ENCODE assay signal across 8 mouse cellular contexts in genomic region chr2:31140772-31141073, GRCm38 (mm10). TPM values are rescaled to one million over a fixed set of nuclear protein-coding genes. Genes with fewer than 3 reads are reported as not detected.
A peak's percentile ranks its signal among the peaks of the same experiment; 100 is the strongest.
DNase-seq lines count a peak whose midpoint lies in the region; ATAC-seq and TF ChIP-seq lines count a peak whose summit lies in the region.

No protein-coding gene starts in this region.

- in situ Hi-C loops in CH12.LX (cut with MboI; ENCODE audit: low pct_ligation_motif_present, low pct_unique_long_range_greater_than_20kb, low sequenced_read_pairs): loop anchor here (10.0 kb wide), 1 partner anchor 116 kb away; no protein-coding TSS in a partner anchor

- intact Hi-C loops in heart, adult 2 months (cut with DNase I): loop anchor here (2.0 to 5.0 kb wide), 2 partner anchors 33 to 52 kb away; no protein-coding TSS in a partner anchor
- intact Hi-C loops in heart, postnatal 25 days (cut with DNase I): no loop called here

- peak overlapping the region; percentile 78; the same call in 1 of the 2 replicates for H3K4me2 ChIP-seq in CH12.LX (ENCODE audit: insufficient read depth, low read depth, poor library complexity, severe bottlenecking)
- H3K4me2 ChIP-seq in forebrain, embryonic 14.5 days (ENCODE audit: low read length): peak overlapping the region; percentile 92
- H3K4me2 ChIP-seq in liver, embryonic 15.5 days: peak overlapping the region; percentile 96

- no peak for TF ChIP-seq RAD21 in CH12.LX (IDR thresholded peaks at IDR 0.05; ENCODE audit: low read depth, low read length)

- H3K4me3 ChIP-seq in heart, adult 2 months: peak overlapping the region; percentile 98
- peak overlapping the region; percentile 74 to 97 (median 86) for H3K4me3 ChIP-seq in CH12.LX (replicated peaks in 1 of 3; ENCODE audit: low read depth in 2 of 3, low read length in 2 of 3, poor library complexity in 1 of 3)
- H3K4me3 ChIP-seq in forebrain, embryonic 14.5 days (ENCODE audit: low read depth, low read length): peak overlapping the region; percentile 88
- peak overlapping the region; percentile 73 for H3K4me3 ChIP-seq in liver, embryonic 15.5 days (replicated peaks)

- H3K9me3 ChIP-seq in CH12.LX (replicated peaks; ENCODE audit: low read length): no peaks in the 10 kb centered on the region
- no peaks in the 10 kb centered on the region for H3K9me3 ChIP-seq in forebrain, embryonic 14.5 days (replicated peaks; ENCODE audit: control insufficient read depth, low read length)
- H3K9me3 ChIP-seq in liver, embryonic 15.5 days (replicated peaks): no peaks in the 10 kb centered on the region

- H3K79me2 ChIP-seq in heart, adult 2 months (replicated peaks; ENCODE audit: control insufficient read depth, insufficient read depth, low read length): peaks cover 6% of the 10 kb centered on the region; the same call in 1 of the 2 replicates
- H3K79me2 ChIP-seq in CH12.LX (replicated peaks; ENCODE audit: control insufficient read depth, extremely low read depth, insufficient read depth, poor library complexity, severe bottlenecking): peaks cover 58% of the 10 kb centered on the region

- dilution Hi-C loops in CH12.LX (cut with MboI; ENCODE audit: extremely low pct_ligation_motif_present, extremely low pct_unique_long_range_greater_than_20kb, low sequenced_read_pairs): no loop called here

- peak overlapping the region; percentile 95 for H3K9ac ChIP-seq in heart, adult 2 months (ENCODE audit: low read depth, low read length)
- peak overlapping the region; percentile 91 for H3K9ac ChIP-seq in CH12.LX (ENCODE audit: insufficient read depth, low read depth)
- peak overlapping the region; percentile 85 for H3K9ac ChIP-seq in forebrain, embryonic 14.5 days (ENCODE audit: low read length)
- peak overlapping the region; percentile 73 for H3K9ac ChIP-seq in liver, embryonic 15.5 days

- H3K27me3 ChIP-seq in heart, adult 2 months (ENCODE audit: control insufficient read depth, insufficient read depth, low read length): no peaks in the 10 kb centered on the region
- no peaks in the 10 kb centered on the region for H3K27me3 ChIP-seq in CH12.LX (replicated peaks)
- H3K27me3 ChIP-seq in forebrain, embryonic 14.5 days (replicated peaks; ENCODE audit: control insufficient read depth, insufficient read depth, low read length): no peaks in the 10 kb centered on the region
- H3K27me3 ChIP-seq in liver, embryonic 15.5 days: peaks cover 28% of the 10 kb centered on the region

- no peak for TF ChIP-seq EP300 in heart, adult 2 months (IDR thresholded peaks at IDR 0.05; ENCODE audit: insufficient read depth, low read depth, low read length)
- no peak for TF ChIP-seq EP300 in CH12.LX (IDR thresholded peaks at IDR 0.05; ENCODE audit: low read length)

- no peaks in the 10 kb centered on the region for H3K36me3 ChIP-seq in heart, adult 2 months (ENCODE audit: control insufficient read depth, insufficient read depth, low read length)
- H3K36me3 ChIP-seq in CH12.LX (replicated peaks in 1 of 2; ENCODE audit: control insufficient read depth in 1 of 2, insufficient read depth in 1 of 2, low read length in 1 of 2): peaks cover 0 to 5% of the 10 kb centered on the region in 2 experiments
- no peaks in the 10 kb centered on the region for H3K36me3 ChIP-seq in forebrain, embryonic 14.5 days (ENCODE audit: control insufficient read depth, insufficient read depth, low read length)
- H3K36me3 ChIP-seq in liver, embryonic 15.5 days (replicated peaks): no peaks in the 10 kb centered on the region

- H3K27ac ChIP-seq in heart, adult 2 months: peak overlapping the region; percentile 89
- H3K27ac ChIP-seq in CH12.LX (ENCODE audit: insufficient read depth, low read depth): peak overlapping the region; percentile 65
- no peak overlapping the region for H3K27ac ChIP-seq in forebrain, embryonic 14.5 days (ENCODE audit: low read depth, low read length)
- no peak overlapping the region for H3K27ac ChIP-seq in liver, embryonic 15.5 days (replicated peaks)

- TF ChIP-seq CTCF in heart, adult 2 months (IDR thresholded peaks at IDR 0.05): no peak
- TF ChIP-seq CTCF in CH12.LX (conservative IDR thresholded peaks at IDR 0.05 in 1 of 2, IDR thresholded peaks at IDR 0.05 in 1 of 2; ENCODE audit: low read depth in 2 of 2, low read length in 2 of 2): no peak

- no peak for ATAC-seq in forebrain, embryonic 14.5 days
- no peak for ATAC-seq in liver, embryonic 15.5 days (ENCODE audit: insufficient read depth)
- no peak for ATAC-seq in granulocyte monocyte progenitor cell, adult 5-6 weeks (replicated peaks; ENCODE audit: poor library complexity, severe bottlenecking)

- DNase-seq in heart, adult 2 months: no peak
- DNase-seq in heart, postnatal 25 days (ENCODE audit: low spot score): no peak
- DNase-seq in CH12.LX (ENCODE audit: extremely low read depth): no peak
- DNase-seq in forebrain, embryonic 14.5 days (ENCODE audit: low spot score): no peak
- DNase-seq in adipocyte (ENCODE audit: low spot score): no peak
- no peak for DNase-seq in MN1 (ENCODE audit: low spot score)

- TF ChIP-seq POLR2A in heart, adult 2 months (IDR thresholded peaks at IDR 0.05; ENCODE audit: insufficient read depth, low read depth, low read length): no peak
- no peak for TF ChIP-seq POLR2A in CH12.LX (IDR thresholded peaks at IDR 0.05; ENCODE audit: low read depth, low read length)

- H3K4me1 ChIP-seq in heart, adult 2 months (ENCODE audit: control insufficient read depth, insufficient read depth, low read length): peaks cover 8% of the 10 kb centered on the region
- H3K4me1 ChIP-seq in CH12.LX (ENCODE audit: control insufficient read depth in 1 of 2, insufficient read depth in 2 of 2): peaks cover 4 to 47% of the 10 kb centered on the region in 2 experiments
- 0 out of 2 replicates have a peak, but pooled peaks cover 6% of the 10 kb centered on the region for H3K4me1 ChIP-seq in forebrain, embryonic 14.5 days (ENCODE audit: control insufficient read depth, insufficient read depth, low read length)
- H3K4me1 ChIP-seq in liver, embryonic 15.5 days (replicated peaks): peaks cover 55% of the 10 kb centered on the region

- WGBS in heart, adult 2 months: 6% methylated on average over 10 of the region's 10 CpGs
- WGBS in forebrain, embryonic 14.5 days: 11% methylated on average over 10 of the region's 10 CpGs
- 5% methylated on average over 10 of the region's 10 CpGs for WGBS in liver, embryonic 15.5 days (ENCODE audit: insufficient replicate concordance)

TF ChIP-seq in CH12.LX, 34 proteins besides CTCF, POLR2A, EP300 and RAD21:
- TF ChIP-seq SIN3A (IDR thresholded peaks at IDR 0.05; ENCODE audit: low read length) (peak; percentile 75), MXI1 (IDR thresholded peaks at IDR 0.05; ENCODE audit: low read depth, low read length) (peak; percentile 54; the same call in 1 of the 2 replicates), USF2 (conservative IDR thresholded peaks at IDR 0.05; ENCODE audit: low read depth, low read length) (no peak)

RNA-seq across cellular contexts. Expression of gene Fnbp1, which starts 1.1 kb away (rescaled TPM):
- 10 to 100 TPM; 49.0 to 53.6 TPM for total RNA-seq in heart, adult 2 months (2021)
- 40.3 and 46.1 TPM in 2 replicates for polyA plus RNA-seq in heart, adult 2 months (2012; rRNA removed)
- 10 to 100 TPM; 50.0 to 53.4 TPM for total RNA-seq in heart, postnatal 25 days (2021)
- total RNA-seq in CH12.LX (2012; rRNA removed) (39.2 and 50.5 TPM in 2 replicates), CH12.LX (2014; rRNA removed) (20.7 and 29.6 TPM in 2 replicates)
- polyA plus RNA-seq in CH12.LX (2012; ENCODE audit: insufficient read length, low read depth): 133 and 147 TPM in 2 replicates
- 7.9 and 12.3 TPM in 2 replicates for polyA plus RNA-seq in forebrain, embryonic 14.5 days (2014; fragmentation: Nextera tagmentation; extraction: Ambion mirVana)
- 5.1 and 6.1 TPM in 2 replicates for polyA plus RNA-seq in liver, embryonic 15.5 days (2015; fragmentation: Nextera tagmentation; extraction: Ambion mirVana)
- total RNA-seq in granulocyte monocyte progenitor cell, adult 5-6 weeks (2014; fragmentation: Nextera tagmentation): 57.0 and 64.0 TPM in 2 replicates
- 24.3 and 47.2 TPM in 2 replicates for total RNA-seq in granulocyte monocyte progenitor cell, adult 5-6 weeks (2017)

RNA-seq across cellular contexts. Expression of gene Gpr107, which starts 11.4 kb away (rescaled TPM):
- total RNA-seq in heart, adult 2 months (2021): 10 to 100 TPM; 29.0 to 30.9 TPM
- 16.0 and 32.3 TPM in 2 replicates for polyA plus RNA-seq in heart, adult 2 months (2012; rRNA removed)
- 10 to 100 TPM; 33.1 to 35.1 TPM for total RNA-seq in heart, postnatal 25 days (2021)
- total RNA-seq in CH12.LX (2012; rRNA removed): 22.7 and 24.6 TPM in 2 replicates
- 24.9 and 27.8 TPM in 2 replicates for total RNA-seq in CH12.LX (2014; rRNA removed)
- 19.6 and 25.7 TPM in 2 replicates for polyA plus RNA-seq in CH12.LX (2012; ENCODE audit: insufficient read length, low read depth)
- 26.8 and 28.3 TPM in 2 replicates for polyA plus RNA-seq in forebrain, embryonic 14.5 days (2014; fragmentation: Nextera tagmentation; extraction: Ambion mirVana)
- polyA plus RNA-seq in liver, embryonic 15.5 days (2015; fragmentation: Nextera tagmentation; extraction: Ambion mirVana): 10.4 and 11.5 TPM in 2 replicates
- total RNA-seq in granulocyte monocyte progenitor cell, adult 5-6 weeks (2014; fragmentation: Nextera tagmentation): 12.8 and 13.5 TPM in 2 replicates
- 16.4 and 16.9 TPM in 2 replicates for total RNA-seq in granulocyte monocyte progenitor cell, adult 5-6 weeks (2017)

Comparison
In these comparisons a context has a peak if more than half of its experiments do, and no peak if none do; other contexts are left out.
1. H3K27ac ChIP-seq: peak in heart, adult 2 months (single experiment) and CH12.LX (single experiment); none in forebrain, embryonic 14.5 days (single experiment) and liver, embryonic 15.5 days (single experiment).
2. Peak in every context shown above with its lines, with median percentiles within 50 percentile points of each other: H3K4me3 ChIP-seq, H3K9ac ChIP-seq and H3K4me2 ChIP-seq.